18 mouse cellular contexts compared by ENCODE assay signal in the genomic region with DNA sequence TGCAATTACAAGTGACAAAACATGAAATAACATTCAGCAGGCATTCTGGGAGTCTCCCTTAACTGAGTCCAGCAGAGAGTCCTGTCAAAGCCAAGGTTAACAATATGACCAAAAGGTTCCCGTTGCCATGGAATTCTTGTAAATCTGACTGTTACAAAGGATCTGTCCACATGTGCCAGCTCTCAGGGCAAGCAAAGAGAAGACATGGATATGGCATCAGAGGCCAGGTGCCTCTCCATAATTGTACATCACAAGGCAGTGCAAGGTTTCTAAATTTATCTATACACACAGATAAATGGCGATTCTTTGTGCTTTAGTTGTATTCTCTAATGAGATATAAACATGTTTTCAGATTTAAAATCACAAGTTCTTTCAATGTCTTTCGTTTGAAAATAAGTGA.
"Had no signal": no experiment of that assay in that cellular context is flagged by ENCODE, and none has a peak within 500 bp of the region (broad histone marks: within the 10 kb centered on the region; RNA-seq: fewer than 3 reads in every experiment).

No protein-coding gene starts in this region.

- H3K4me1 ChIP-seq: limb, embryonic 10.5 days; limb, embryonic 13.5 days; liver, embryonic 13.5 days; neural tube, embryonic 13.5 days; stomach, embryonic 15.5 days had no signal

- H3K9me3 ChIP-seq: limb, embryonic 10.5 days; limb, embryonic 13.5 days; liver, embryonic 13.5 days; neural tube, embryonic 13.5 days; stomach, embryonic 15.5 days had no signal

- H3K4me2 ChIP-seq: limb, embryonic 13.5 days; liver, embryonic 13.5 days; neural tube, embryonic 13.5 days; stomach, embryonic 15.5 days had no signal

- H3K36me3 ChIP-seq: limb, embryonic 10.5 days; limb, embryonic 13.5 days; liver, embryonic 13.5 days; neural tube, embryonic 13.5 days; stomach, embryonic 15.5 days had no signal

- DNase-seq: kidney, adult 2 months; kidney, postnatal 25 days; layer of hippocampus, adult 9-11 months; liver, embryonic 13.5 days; lung, adult 2 months; lung, postnatal 14 days; lung, postnatal 4 days; retina, postnatal 1 day; right cerebral cortex, postnatal 25 days; spleen, adult 18-20 months; thymus, postnatal 25 days had no signal

- H3K27me3 ChIP-seq: limb, embryonic 13.5 days; liver, embryonic 13.5 days; neural tube, embryonic 13.5 days; stomach, embryonic 15.5 days had no signal

- H3K9ac ChIP-seq: limb, embryonic 13.5 days; liver, embryonic 13.5 days; neural tube, embryonic 13.5 days; stomach, embryonic 15.5 days had no signal

- H3K4me3 ChIP-seq: layer of hippocampus, adult 2 months; limb, embryonic 10.5 days; limb, embryonic 13.5 days; liver, embryonic 13.5 days; myocyte; neural tube, embryonic 13.5 days; stomach, embryonic 15.5 days had no signal

- H3K27ac ChIP-seq: kidney, postnatal 0 days; layer of hippocampus, adult 2 months; limb, embryonic 10.5 days; limb, embryonic 13.5 days; liver, embryonic 13.5 days; neural tube, embryonic 13.5 days; stomach, embryonic 15.5 days had no signal
